Mouse (Mus musculus) cortical plate, adult 2 months (tissue): ENCODE measurements at regions not wholly inside any gene's neighbourhood (a gene's known extent, or its start where the extent isn't known, plus 50 kb on each side); places are given as distances from the start of the nearest gene placed in this dataset.

Experiments
- CTCF ChIP-seq: fragments of 200-500 bp; IDR thresholded peaks from 2 replicates; pipeline ENCODE4 v1.5.1; 2011; ENCODE audit warnings: mild to moderate bottlenecking, control low read depth, low read length; ENCODE audit not compliant: insufficient read depth; ENCODE audit errors: extremely low read depth
- POLR2A ChIP-seq: fragments of 200-500 bp; IDR thresholded peaks from 2 replicates; pipeline ENCODE4 v1.6.1; 2011; ENCODE audit warnings: mild to moderate bottlenecking, low read length, control low read depth; ENCODE audit not compliant: insufficient read depth; ENCODE audit errors: extremely low read depth

DNA sequence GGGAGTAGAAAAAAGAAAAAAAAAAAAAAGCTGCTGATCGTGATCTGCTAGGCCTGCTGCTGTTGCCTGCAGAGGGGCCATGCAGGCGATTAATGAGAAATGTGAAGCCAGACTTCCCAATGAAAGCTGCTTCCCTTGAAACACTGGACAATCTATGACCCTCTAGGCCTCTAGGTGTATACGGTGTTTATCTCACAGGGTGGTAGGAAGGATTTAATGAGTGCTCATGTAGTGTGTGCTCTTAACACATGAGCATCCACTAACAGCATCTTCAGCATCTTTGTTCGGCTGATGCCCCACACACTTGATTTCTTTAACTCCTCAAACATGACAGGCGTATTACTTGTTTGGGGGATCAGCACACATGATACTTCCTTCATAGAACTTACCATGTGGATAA is 359.7 kb upstream of the Clec14a start:
- TF ChIP-seq POLR2A (no peak), CTCF (no peak)
